Mouse (Mus musculus) forebrain, embryonic 13.5 days (tissue): ENCODE measurements at regions not wholly inside any gene's neighbourhood (a gene's known extent, or its start where the extent isn't known, plus 50 kb on each side); places are given as distances from the start of the nearest gene placed in this dataset.

ENCODE experiments used
- ATAC-seq: fragments of 200-750 bp; cut with Nextera tagmentation; 2 replicates; pipeline ENCODE4 v1.8.0; 2017
- H3K27ac ChIP-seq: fragments of 300-500 bp; sonication (generic); 2 replicates; pipeline ENCODE4 v1.5.1; 2015; ENCODE audit warnings: inconsistent platforms, mild to moderate bottlenecking, moderate library complexity
- H3K27me3 ChIP-seq: fragments of 300-500 bp; sonication (generic); 2 replicates; pipeline ENCODE4 v1.6.1; 2015; ENCODE audit warnings: mild to moderate bottlenecking, inconsistent platforms
- H3K36me3 ChIP-seq: fragments of 300-500 bp; sonication (generic); 2 replicates; pipeline ENCODE4 v1.6.1; 2015; ENCODE audit warnings: mild to moderate bottlenecking, inconsistent platforms; ENCODE audit not compliant: poor library complexity, severe bottlenecking
- H3K4me1 ChIP-seq: fragments of 300-500 bp; sonication (generic); 2 replicates; pipeline ENCODE4 v1.6.1; 2015; ENCODE audit warnings: inconsistent platforms
- H3K4me2 ChIP-seq: fragments of 300-500 bp; sonication (generic); 2 replicates; pipeline ENCODE4 v1.6.1; 2015; ENCODE audit warnings: inconsistent platforms, mild to moderate bottlenecking, moderate library complexity
- H3K4me3 ChIP-seq: fragments of 300-500 bp; sonication (generic); 2 replicates; pipeline ENCODE4 v1.5.1; 2015; ENCODE audit warnings: mild to moderate bottlenecking, inconsistent platforms
- H3K9ac ChIP-seq: fragments of 300-500 bp; sonication (generic); 2 replicates; pipeline ENCODE4 v1.6.1; 2015; ENCODE audit warnings: mild to moderate bottlenecking, inconsistent platforms
- H3K9me3 ChIP-seq: fragments of 300-500 bp; sonication (generic); replicated peaks from 2 replicates; pipeline ENCODE4 v1.6.1; 2016; ENCODE audit warnings: inconsistent platforms
- WGBS: fragments of 180-500 bp; shearing (Covaris S2); methylation state at CpG from one replicate; pipeline ENCODE4 v1.1.7; 2015; 5-methylcytosine and 5-hydroxymethylcytosine counted together

DNA sequence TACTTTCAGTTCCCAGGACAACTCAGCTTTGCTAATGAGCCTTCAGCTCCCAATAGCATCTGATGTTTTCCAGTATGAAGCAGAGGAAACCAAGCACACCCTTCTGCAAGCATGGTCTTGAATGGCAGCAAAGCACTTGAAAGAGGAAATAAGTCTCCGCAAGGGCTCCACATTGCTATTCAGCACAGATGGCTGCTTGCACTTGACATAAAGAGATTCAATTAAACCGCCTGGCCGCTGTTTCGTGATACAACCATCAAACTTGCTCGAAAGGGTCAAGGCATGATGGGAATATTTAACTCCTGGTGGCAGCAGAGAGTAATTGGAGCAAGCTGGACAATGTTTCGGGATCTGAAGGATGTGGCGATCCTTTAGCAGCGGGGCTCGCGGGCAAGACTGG is 54.3 kb upstream of the Mmp2 start:
- ATAC-seq, result peak; percentile 50; the same call in 1 of the 2 replicates
- Histone ChIP-seq H3K9me3 (no peaks in the 10 kb centered on the region), H3K36me3 (no peaks in the 10 kb centered on the region), H3K9ac (no peak overlapping the region), H3K27me3 (peaks cover 16% of the 10 kb centered on the region), H3K4me1 (peaks cover 10% of the 10 kb centered on the region; the same call in 1 of the 2 replicates), H3K4me2 (peak overlapping the region; percentile 28), H3K4me3 (no peak overlapping the region), H3K27ac (no peak overlapping the region)
- WGBS, result 56% methylated on average over 10 of the region's 10 CpGs

- H3K4me1 ChIP-seq, result peaks cover 10% of the 10 kb centered on the region; the same call in 1 of the 2 replicates
- ATAC-seq, result no peak
- WGBS, result 56% methylated on average over 4 of the region's 4 CpGs
- no peaks in the 10 kb centered on the region for H3K9me3 ChIP-seq
- no peak overlapping the region for H3K27ac ChIP-seq
- no peak overlapping the region for H3K4me3 ChIP-seq
- H3K36me3 ChIP-seq, result no peaks in the 10 kb centered on the region
- H3K9ac ChIP-seq, result no peak overlapping the region
- no peak overlapping the region for H3K4me2 ChIP-seq
- peaks cover 16% of the 10 kb centered on the region for H3K27me3 ChIP-seq
Measured at GRCm38 (mm10) chr8:92775186-92775585, 51.9 kb upstream of the Mmp2 start.

DNA sequence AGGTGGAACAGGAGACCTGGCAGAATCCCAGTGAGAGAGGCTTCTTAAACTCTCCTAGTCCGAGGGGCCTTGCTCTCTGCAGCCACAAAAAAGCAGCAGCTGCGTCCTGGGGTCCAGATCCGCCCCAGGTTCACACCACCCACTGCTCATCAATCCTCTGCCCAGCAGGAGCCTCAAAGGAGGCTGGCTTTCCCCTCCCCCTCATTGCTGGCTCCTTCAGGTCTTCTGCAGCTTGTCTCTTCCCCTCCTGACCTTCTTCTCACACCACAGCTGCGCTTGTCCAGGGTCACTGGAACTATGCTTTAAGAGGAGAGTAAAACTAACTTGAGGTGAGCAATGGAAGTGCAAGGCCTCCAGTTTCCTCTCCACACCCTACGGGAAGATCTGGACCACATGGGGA is 50.0 kb upstream of the Mmp2 start:
- peaks cover 14% of the 10 kb centered on the region for H3K27me3 ChIP-seq
- H3K4me1 ChIP-seq, result peaks cover 10% of the 10 kb centered on the region; the same call in 1 of the 2 replicates
- WGBS, result 9% methylated on average over 5 of the region's 5 CpGs
- no peak overlapping the region for H3K4me3 ChIP-seq
- H3K9me3 ChIP-seq, result no peaks in the 10 kb centered on the region
- no peak overlapping the region for H3K27ac ChIP-seq
- H3K36me3 ChIP-seq, result no peaks in the 10 kb centered on the region
- H3K9ac ChIP-seq, result no peak overlapping the region
- H3K4me2 ChIP-seq, result no peak overlapping the region
- no peak for ATAC-seq
